Mouse (Mus musculus) embryonic facial prominence, embryonic 15.5 days (tissue): ENCODE results near the gene Fbxw4. TPM values are rescaled to one million over a fixed set of nuclear protein-coding genes. Genes with fewer than 3 reads are reported as not detected.

ENCODE experiments used
- ATAC-seq: fragments of 200-750 bp; cut with Nextera tagmentation; 2 replicates; pipeline ENCODE4 v1.8.0; 2017; ENCODE audit warnings: low read depth, moderate TSS enrichment; ENCODE audit not compliant: insufficient number of reproducible peaks, low FRiP score, low TSS enrichment
- H3K27ac ChIP-seq: fragments of 300-500 bp; sonication (generic); replicated peaks from 2 replicates; pipeline ENCODE4 v1.5.1; 2015; ENCODE audit warnings: mild to moderate bottlenecking, inconsistent platforms
- H3K27me3 ChIP-seq: fragments of 300-500 bp; sonication (generic); 2 replicates; pipeline ENCODE4 v1.6.1; 2015; ENCODE audit warnings: inconsistent platforms
- H3K36me3 ChIP-seq: fragments of 300-500 bp; sonication (generic); 2 replicates; pipeline ENCODE4 v1.6.1; 2015; ENCODE audit warnings: mild to moderate bottlenecking, inconsistent platforms
- H3K4me1 ChIP-seq: fragments of 300-500 bp; sonication (generic); 2 replicates; pipeline ENCODE4 v1.6.1; 2015; ENCODE audit warnings: inconsistent platforms
- H3K4me2 ChIP-seq: fragments of 300-500 bp; sonication (generic); replicated peaks from 2 replicates; pipeline ENCODE4 v1.6.1; 2015; ENCODE audit warnings: mild to moderate bottlenecking, inconsistent platforms
- H3K4me3 ChIP-seq: fragments of 300-500 bp; sonication (generic); replicated peaks from 2 replicates; pipeline ENCODE4 v1.5.1; 2015; ENCODE audit warnings: mild to moderate bottlenecking, inconsistent platforms
- H3K9ac ChIP-seq: fragments of 300-500 bp; sonication (generic); 2 replicates; pipeline ENCODE4 v1.6.1; 2015; ENCODE audit warnings: inconsistent platforms
- H3K9me3 ChIP-seq: fragments of 300-500 bp; sonication (generic); replicated peaks from 2 replicates; pipeline ENCODE4 v1.6.1; 2016; ENCODE audit warnings: inconsistent platforms
- WGBS: fragments of 180-500 bp; shearing (Covaris S2); methylation state at CpG from one replicate; pipeline ENCODE4 v1.1.7; 2015; 5-methylcytosine and 5-hydroxymethylcytosine counted together
- polyA plus RNA-seq: library from polyadenylated mRNA; unstranded; fragments of >200 nt; fragmentation: Nextera tagmentation; extraction: Ambion mirVana; gene quantifications from 2 replicates; pipeline ENCODE4 v1.2.1, GENCODE M21; 2015

Gene Fbxw4
- polyA plus RNA-seq, 1 experiment from 2014 or later, result 6.2 TPM

- no peaks in the 10 kb centered on the region for H3K27me3 ChIP-seq
- H3K4me1 ChIP-seq, result no peaks in the 10 kb centered on the region
- no peak overlapping the region for H3K9ac ChIP-seq
- peaks cover 40% of the 10 kb centered on the region for H3K36me3 ChIP-seq
- WGBS, result 40% methylated on average over 3 of the region's 3 CpGs
- H3K27ac ChIP-seq, result no peak overlapping the region
- no peak for ATAC-seq
- H3K4me2 ChIP-seq, result no peak overlapping the region
- H3K4me3 ChIP-seq, result no peak overlapping the region
- H3K9me3 ChIP-seq, result no peaks in the 10 kb centered on the region
Observed at GRCm38 (mm10) chr19:45627036-45627435, 33.1 kb downstream of the Fbxw4 start.

- no peak overlapping the region for H3K4me3 ChIP-seq
- H3K27me3 ChIP-seq, result no peaks in the 10 kb centered on the region
- peaks cover 28% of the 10 kb centered on the region; the same call in 1 of the 2 replicates for H3K36me3 ChIP-seq
- ATAC-seq, result no peak
- no peak overlapping the region for H3K27ac ChIP-seq
- no peak overlapping the region for H3K9ac ChIP-seq
- no peaks in the 10 kb centered on the region for H3K4me1 ChIP-seq
- no peak overlapping the region for H3K4me2 ChIP-seq
- H3K9me3 ChIP-seq, result no peaks in the 10 kb centered on the region
- WGBS, result 84% methylated on average over 4 of the region's 4 CpGs
Observed at GRCm38 (mm10) chr19:45623710-45624109, 36.4 kb downstream of the Fbxw4 start.

- Histone ChIP-seq H3K4me1 (no peaks in the 10 kb centered on the region), H3K27me3 (no peaks in the 10 kb centered on the region), H3K36me3 (peaks cover 28% of the 10 kb centered on the region; the same call in 1 of the 2 replicates), H3K9me3 (no peaks in the 10 kb centered on the region), H3K27ac (no peak overlapping the region), H3K9ac (no peak overlapping the region), H3K4me3 (no peak overlapping the region), H3K4me2 (no peak overlapping the region)
- no peak for ATAC-seq
- 50% methylated on average over 5 of the region's 5 CpGs for WGBS
Observed at GRCm38 (mm10) chr19:45622144-45622543, 38.0 kb downstream of the Fbxw4 start.

- no peaks in the 10 kb centered on the region for H3K9me3 ChIP-seq
- H3K4me2 ChIP-seq, result no peak overlapping the region
- no peak for ATAC-seq
- 66% methylated on average over 7 of the region's 7 CpGs for WGBS
- no peak overlapping the region for H3K4me3 ChIP-seq
- peaks cover 5% of the 10 kb centered on the region; the same call in 1 of the 2 replicates for H3K4me1 ChIP-seq
- no peak overlapping the region for H3K27ac ChIP-seq
- H3K36me3 ChIP-seq, result peaks cover 25% of the 10 kb centered on the region; the same call in 1 of the 2 replicates
- H3K27me3 ChIP-seq, result no peaks in the 10 kb centered on the region
- H3K9ac ChIP-seq, result no peak overlapping the region
Observed at GRCm38 (mm10) chr19:45621061-45621460, 39.1 kb downstream of the Fbxw4 start.

- H3K27ac ChIP-seq, result no peak overlapping the region
- 79% methylated on average over 14 of the region's 14 CpGs for WGBS
- H3K9ac ChIP-seq, result no peak overlapping the region
- H3K4me3 ChIP-seq, result no peak overlapping the region
- ATAC-seq, result no peak
- no peaks in the 10 kb centered on the region for H3K27me3 ChIP-seq
- H3K36me3 ChIP-seq, result peaks cover 25% of the 10 kb centered on the region; the same call in 1 of the 2 replicates
- H3K9me3 ChIP-seq, result no peaks in the 10 kb centered on the region
- H3K4me2 ChIP-seq, result no peak overlapping the region
- peaks cover 17% of the 10 kb centered on the region for H3K4me1 ChIP-seq
Observed at GRCm38 (mm10) chr19:45619744-45620501, 40.2 kb downstream of the Fbxw4 start.

GRCm38 (mm10) chr19:45618184-45618583 lies 41.9 kb downstream of the Fbxw4 start:
- Histone ChIP-seq H3K4me3 (no peak overlapping the region), H3K27me3 (no peaks in the 10 kb centered on the region), H3K36me3 (0 out of 2 replicates have a peak, but pooled peaks cover 12% of the 10 kb centered on the region), H3K4me2 (no peak overlapping the region), H3K4me1 (peaks cover 19% of the 10 kb centered on the region), H3K9ac (no peak overlapping the region), H3K27ac (no peak overlapping the region), H3K9me3 (no peaks in the 10 kb centered on the region)
- WGBS, result 87% methylated on average over 6 of the region's 6 CpGs
- ATAC-seq, result no peak

GRCm38 (mm10) chr19:45616735-45617134 lies 43.4 kb downstream of the Fbxw4 start:
- Histone ChIP-seq H3K9ac (no peak overlapping the region), H3K9me3 (no peaks in the 10 kb centered on the region), H3K4me1 (peaks cover 19% of the 10 kb centered on the region), H3K36me3 (0 out of 2 replicates have a peak, but pooled peaks cover 10% of the 10 kb centered on the region), H3K4me2 (no peak overlapping the region), H3K27ac (no peak overlapping the region), H3K4me3 (no peak overlapping the region), H3K27me3 (no peaks in the 10 kb centered on the region)
- no peak for ATAC-seq
- 40% methylated on average over 7 of the region's 7 CpGs for WGBS

- Histone ChIP-seq H3K9me3 (no peaks in the 10 kb centered on the region), H3K9ac (no peak overlapping the region), H3K27me3 (no peaks in the 10 kb centered on the region), H3K4me2 (no peak overlapping the region), H3K27ac (no peak overlapping the region), H3K4me3 (no peak overlapping the region), H3K4me1 (peaks cover 19% of the 10 kb centered on the region), H3K36me3 (0 out of 2 replicates have a peak, but pooled peaks cover 10% of the 10 kb centered on the region)
- 65% methylated on average over 4 of the region's 4 CpGs for WGBS
- no peak for ATAC-seq
Observed at GRCm38 (mm10) chr19:45616214-45616518, 43.9 kb downstream of the Fbxw4 start.

- no peak overlapping the region for H3K4me3 ChIP-seq
- ATAC-seq, result no peak
- H3K27me3 ChIP-seq, result no peaks in the 10 kb centered on the region
- WGBS, result 53% methylated on average over 12 of the region's 12 CpGs
- no peak overlapping the region for H3K27ac ChIP-seq
- 0 out of 2 replicates have a peak, but pooled peaks cover 6% of the 10 kb centered on the region for H3K36me3 ChIP-seq
- H3K9me3 ChIP-seq, result no peaks in the 10 kb centered on the region
- H3K9ac ChIP-seq, result no peak overlapping the region
- peaks cover 19% of the 10 kb centered on the region for H3K4me1 ChIP-seq
- H3K4me2 ChIP-seq, result no peak overlapping the region
Observed at GRCm38 (mm10) chr19:45615415-45616213, 44.5 kb downstream of the Fbxw4 start.

- Histone ChIP-seq H3K27me3 (no peaks in the 10 kb centered on the region), H3K36me3 (0 out of 2 replicates have a peak, but pooled peaks cover 5% of the 10 kb centered on the region), H3K4me1 (peaks cover 19% of the 10 kb centered on the region), H3K9ac (no peak overlapping the region), H3K27ac (no peak overlapping the region), H3K9me3 (no peaks in the 10 kb centered on the region), H3K4me2 (no peak overlapping the region), H3K4me3 (no peak overlapping the region)
- 41% methylated on average over 3 of the region's 3 CpGs for WGBS
- no peak for ATAC-seq
Observed at GRCm38 (mm10) chr19:45614928-45615327, 45.2 kb downstream of the Fbxw4 start.

GRCm38 (mm10) chr19:45614375-45614774 lies 45.7 kb downstream of the Fbxw4 start:
- H3K9me3 ChIP-seq, result no peaks in the 10 kb centered on the region
- H3K4me2 ChIP-seq, result no peak overlapping the region
- no peak overlapping the region for H3K4me3 ChIP-seq
- no peak overlapping the region for H3K27ac ChIP-seq
- no peaks in the 10 kb centered on the region for H3K27me3 ChIP-seq
- H3K9ac ChIP-seq, result no peak overlapping the region
- H3K4me1 ChIP-seq, result peaks cover 19% of the 10 kb centered on the region
- no peak for ATAC-seq
- H3K36me3 ChIP-seq, result 0 out of 2 replicates have a peak, but pooled peaks cover 5% of the 10 kb centered on the region
- WGBS, result 62% methylated on average over 8 of the region's 8 CpGs
